Mouse (Mus musculus) lung, embryonic 15.5 days (tissue): ENCODE data around the gene Fez2. TPM values are rescaled to one million over a fixed set of nuclear protein-coding genes. Genes with fewer than 3 reads are reported as not detected.

ENCODE experiments used
- ATAC-seq: fragments of 200-750 bp; cut with Nextera tagmentation; 2 replicates; pipeline ENCODE4 v1.8.0; 2017; ENCODE audit warnings: moderate number of reproducible peaks, borderline replicate concordance; ENCODE audit not compliant: low FRiP score, low TSS enrichment; ENCODE audit errors: extremely low read depth
- H3K27ac ChIP-seq: fragments of 300-500 bp; sonication (generic); 2 replicates; pipeline ENCODE4 v1.5.1; 2015; ENCODE audit warnings: moderate library complexity, mild to moderate bottlenecking, inconsistent platforms
- H3K27me3 ChIP-seq: fragments of 300-500 bp; sonication (generic); 2 replicates; pipeline ENCODE4 v1.6.1; 2015; ENCODE audit warnings: inconsistent platforms
- H3K36me3 ChIP-seq: fragments of 300-500 bp; sonication (generic); 2 replicates; pipeline ENCODE4 v1.6.1; 2015; ENCODE audit warnings: inconsistent platforms
- H3K4me1 ChIP-seq: fragments of 300-500 bp; sonication (generic); 2 replicates; pipeline ENCODE4 v1.6.1; 2015; ENCODE audit warnings: inconsistent platforms
- H3K4me2 ChIP-seq: fragments of 300-500 bp; sonication (generic); 2 replicates; pipeline ENCODE4 v1.6.1; 2015; ENCODE audit warnings: inconsistent platforms, mild to moderate bottlenecking, moderate library complexity
- H3K4me3 ChIP-seq: fragments of 300-500 bp; sonication (generic); 2 replicates; pipeline ENCODE4 v1.5.1; 2015; ENCODE audit warnings: mild to moderate bottlenecking, inconsistent platforms
- H3K9ac ChIP-seq: fragments of 300-500 bp; sonication (generic); 2 replicates; pipeline ENCODE4 v1.6.1; 2015; ENCODE audit warnings: inconsistent platforms
- H3K9me3 ChIP-seq: fragments of 300-500 bp; sonication (generic); 2 replicates; pipeline ENCODE4 v1.6.1; 2016; ENCODE audit warnings: inconsistent platforms
- WGBS: fragments of 180-500 bp; shearing (Covaris S2); methylation state at CpG from one replicate; pipeline ENCODE4 v1.1.7; 2015; 5-methylcytosine and 5-hydroxymethylcytosine counted together
- polyA plus RNA-seq: library from polyadenylated mRNA; unstranded; fragments of >200 nt; fragmentation: Nextera tagmentation; extraction: Ambion mirVana; gene quantifications from 2 replicates; pipeline ENCODE4 v1.2.1, GENCODE M21; 2015

Fez2 gene
- polyA plus RNA-seq, 1 experiment from 2014 or later: 37.8 TPM

DNA sequence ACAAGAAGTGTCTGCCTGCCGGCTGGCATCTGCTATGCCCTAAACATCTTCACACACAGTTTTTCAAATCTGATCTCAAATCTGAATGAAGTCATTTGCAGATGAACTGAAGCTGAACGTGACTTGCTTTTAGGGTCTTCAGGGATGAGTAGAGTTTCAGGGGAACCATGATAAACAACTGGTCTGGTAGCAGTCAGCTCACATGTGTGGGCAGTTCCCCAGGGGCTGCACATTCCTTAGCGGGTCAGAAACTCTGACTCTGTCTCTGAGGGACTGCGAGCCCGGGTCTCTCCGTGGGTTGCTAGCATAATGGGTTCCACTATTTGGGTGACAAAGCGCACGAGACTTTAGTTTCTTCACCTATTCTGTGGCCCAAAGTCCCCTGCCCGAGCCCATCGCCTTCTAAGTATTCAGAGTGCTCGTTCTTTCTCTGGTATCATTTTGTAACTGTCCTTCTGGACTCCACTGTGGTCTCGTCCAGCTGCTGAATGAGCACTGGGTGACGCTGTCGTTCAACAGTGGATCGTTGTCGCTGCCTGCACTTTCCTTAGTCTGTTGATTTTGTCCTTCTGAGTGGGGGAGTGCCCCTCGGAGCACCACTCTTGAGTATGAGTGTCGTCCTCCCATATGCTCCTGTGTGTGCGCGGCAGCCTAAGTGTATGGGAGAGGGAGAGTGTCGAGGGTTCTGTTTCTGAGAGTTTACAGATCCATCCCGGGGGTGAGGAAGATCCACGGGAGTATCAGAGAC is 53.2 kb downstream of the Fez2 start:
- 68% methylated on average over 23 of the region's 23 CpGs for WGBS
- Histone ChIP-seq H3K4me1 (0 out of 2 replicates have a peak, but pooled peaks cover 3% of the 10 kb centered on the region), H3K4me3 (no peak overlapping the region), H3K4me2 (no peak overlapping the region), H3K27me3 (no peaks in the 10 kb centered on the region), H3K9ac (no peak overlapping the region), H3K36me3 (0 out of 2 replicates have a peak, but pooled peaks cover 2% of the 10 kb centered on the region), H3K9me3 (no peaks in the 10 kb centered on the region), H3K27ac (no peak overlapping the region)
- no peak for ATAC-seq

DNA sequence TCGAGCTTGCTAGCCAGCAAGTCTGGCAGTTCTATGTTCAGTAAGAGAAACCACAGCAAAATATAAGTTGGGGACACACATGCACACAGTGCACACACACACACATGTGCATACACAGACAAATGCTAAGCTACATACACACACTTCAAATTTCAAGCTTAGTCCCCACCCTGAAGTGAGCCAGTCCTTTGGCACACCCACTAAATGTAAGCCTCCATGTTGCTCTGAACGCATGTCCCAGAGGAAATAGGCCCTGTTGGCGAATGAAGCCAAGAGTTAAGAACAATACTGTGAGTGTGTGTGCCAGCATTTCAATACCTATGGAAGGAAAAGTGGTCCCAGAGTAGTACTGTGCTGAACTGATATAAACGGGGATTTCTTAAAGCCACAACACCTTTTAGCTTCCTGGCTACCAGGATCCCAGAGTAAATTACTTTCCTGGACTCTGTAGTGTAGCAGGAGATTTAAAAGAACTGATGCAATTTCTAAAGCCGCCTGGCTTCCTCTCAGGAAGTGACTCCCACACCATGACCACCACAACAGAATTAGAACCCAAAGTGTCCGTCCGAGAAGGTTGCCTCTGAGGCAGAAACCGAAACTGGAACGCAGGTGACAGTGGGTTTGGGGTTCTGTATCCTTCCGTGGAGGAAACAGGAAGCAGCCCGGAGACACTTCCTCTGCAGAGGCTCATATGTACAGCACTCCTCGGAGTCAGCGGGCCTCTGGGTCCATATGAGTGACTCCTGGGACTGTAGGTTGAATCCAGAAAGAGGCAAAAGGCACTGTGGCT is 55.8 kb downstream of the Fez2 start:
- H3K27me3 ChIP-seq: no peaks in the 10 kb centered on the region
- H3K4me1 ChIP-seq: 0 out of 2 replicates have a peak, but pooled peaks cover 3% of the 10 kb centered on the region
- no peak for ATAC-seq
- no peaks in the 10 kb centered on the region for H3K9me3 ChIP-seq
- H3K4me3 ChIP-seq: no peak overlapping the region
- no peak overlapping the region for H3K9ac ChIP-seq
- H3K27ac ChIP-seq: peak overlapping the region; percentile 9; the same call in 1 of the 2 replicates
- peak overlapping the region; percentile 31; the same call in 1 of the 2 replicates for H3K4me2 ChIP-seq
- 70% methylated on average over 13 of the region's 13 CpGs for WGBS
- H3K36me3 ChIP-seq: no peaks in the 10 kb centered on the region

DNA sequence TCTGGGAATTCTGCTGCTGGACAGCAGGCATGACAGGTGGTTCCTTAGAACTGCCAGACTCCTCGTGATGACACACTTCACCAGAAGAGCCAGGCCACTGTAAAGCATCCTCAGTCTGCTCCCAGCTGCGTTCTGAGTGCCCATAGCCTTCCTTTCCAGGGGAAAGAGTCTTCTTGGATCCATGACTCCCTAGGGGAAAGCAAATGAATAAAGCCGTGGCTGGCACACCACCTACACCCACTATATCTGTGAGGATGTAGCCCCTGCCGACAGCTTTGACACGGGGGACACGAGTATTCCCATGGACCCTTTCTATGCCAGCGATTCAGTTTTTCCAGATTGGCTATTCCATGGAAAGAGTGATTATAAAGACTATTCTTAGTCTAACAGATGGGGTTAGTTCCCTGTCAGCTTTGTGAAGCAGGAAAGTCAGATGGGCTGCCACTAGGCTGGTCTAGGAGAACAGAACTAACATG is 59.7 kb downstream of the Fez2 start:
- Histone ChIP-seq H3K36me3 (no peaks in the 10 kb centered on the region), H3K4me3 (no peak overlapping the region), H3K4me1 (no peaks in the 10 kb centered on the region), H3K27me3 (no peaks in the 10 kb centered on the region), H3K9ac (no peak overlapping the region), H3K4me2 (no peak overlapping the region), H3K27ac (no peak overlapping the region), H3K9me3 (no peaks in the 10 kb centered on the region)
- ATAC-seq: no peak
- 66% methylated on average over 7 of the region's 7 CpGs for WGBS

GRCm38 (mm10) chr17:78357753-78358152 is 60.2 kb downstream of the Fez2 start:
- Histone ChIP-seq H3K4me2 (no peak overlapping the region), H3K4me1 (no peaks in the 10 kb centered on the region), H3K36me3 (no peaks in the 10 kb centered on the region), H3K27ac (no peak overlapping the region), H3K4me3 (no peak overlapping the region), H3K9me3 (no peaks in the 10 kb centered on the region), H3K9ac (no peak overlapping the region), H3K27me3 (no peaks in the 10 kb centered on the region)
- ATAC-seq: no peak
- WGBS: 73% methylated on average over 4 of the region's 4 CpGs

GRCm38 (mm10) chr17:78355611-78356010 is 62.3 kb downstream of the Fez2 start:
- Histone ChIP-seq H3K9ac (no peak overlapping the region), H3K4me3 (no peak overlapping the region), H3K4me1 (peaks cover 2% of the 10 kb centered on the region; the same call in 1 of the 2 replicates), H3K27ac (no peak overlapping the region), H3K27me3 (no peaks in the 10 kb centered on the region), H3K9me3 (no peaks in the 10 kb centered on the region), H3K4me2 (no peak overlapping the region), H3K36me3 (no peaks in the 10 kb centered on the region)
- 82% methylated on average over 8 of the region's 8 CpGs for whole genome bisulfite sequencing
- no peak for ATAC-seq

DNA sequence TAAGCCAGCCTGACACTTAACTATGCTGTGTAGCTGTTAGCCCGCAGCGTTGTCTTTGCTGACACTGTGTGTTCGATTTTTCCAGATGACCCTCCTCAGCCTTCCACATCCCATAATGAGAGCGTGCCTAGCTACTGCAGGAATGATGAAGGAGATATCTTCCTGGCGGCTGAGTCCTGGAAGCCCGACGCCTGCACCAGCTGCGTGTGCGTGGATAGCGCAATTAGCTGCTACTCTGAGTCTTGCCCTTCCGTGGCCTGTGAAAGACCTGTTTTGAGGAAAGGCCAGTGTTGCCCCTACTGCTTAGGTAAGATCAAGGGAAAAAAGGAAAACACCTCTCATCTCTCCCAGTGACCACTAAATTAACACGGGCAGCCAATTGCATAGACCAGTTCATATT is 63.1 kb downstream of the Fez2 start:
- Histone ChIP-seq H3K27me3 (no peaks in the 10 kb centered on the region), H3K9me3 (no peaks in the 10 kb centered on the region), H3K36me3 (no peaks in the 10 kb centered on the region), H3K4me3 (no peak overlapping the region), H3K27ac (no peak overlapping the region), H3K4me1 (peaks cover 5% of the 10 kb centered on the region; the same call in 1 of the 2 replicates), H3K4me2 (no peak overlapping the region), H3K9ac (no peak overlapping the region)
- 79% methylated on average over 12 of the region's 12 CpGs for WGBS
- ATAC-seq: no peak

GRCm38 (mm10) chr17:78354411-78354810 is 63.5 kb downstream of the Fez2 start:
- H3K9me3 ChIP-seq: no peaks in the 10 kb centered on the region
- no peak overlapping the region for H3K4me2 ChIP-seq
- H3K9ac ChIP-seq: no peak overlapping the region
- H3K27me3 ChIP-seq: no peaks in the 10 kb centered on the region
- H3K4me1 ChIP-seq: peaks cover 5% of the 10 kb centered on the region; the same call in 1 of the 2 replicates
- ATAC-seq: no peak
- H3K4me3 ChIP-seq: no peak overlapping the region
- H3K27ac ChIP-seq: no peak overlapping the region
- WGBS: 60% methylated on average over 2 of the region's 2 CpGs
- no peaks in the 10 kb centered on the region for H3K36me3 ChIP-seq

GRCm38 (mm10) chr17:78352500-78352855 is 65.5 kb downstream of the Fez2 start:
- Histone ChIP-seq H3K4me3 (no peak overlapping the region), H3K9ac (no peak overlapping the region), H3K27ac (no peak overlapping the region), H3K27me3 (no peaks in the 10 kb centered on the region), H3K9me3 (no peaks in the 10 kb centered on the region), H3K4me1 (peaks cover 5% of the 10 kb centered on the region; the same call in 1 of the 2 replicates), H3K36me3 (no peaks in the 10 kb centered on the region), H3K4me2 (no peak overlapping the region)
- 83% methylated on average over 3 of the region's 3 CpGs for WGBS
- no peak for ATAC-seq

- ATAC-seq: no peak
- Histone ChIP-seq H3K9me3 (no peaks in the 10 kb centered on the region), H3K27me3 (no peaks in the 10 kb centered on the region), H3K9ac (no peak overlapping the region), H3K4me2 (no peak overlapping the region), H3K4me3 (no peak overlapping the region), H3K27ac (no peak overlapping the region), H3K4me1 (peaks cover 5% of the 10 kb centered on the region; the same call in 1 of the 2 replicates), H3K36me3 (no peaks in the 10 kb centered on the region)
- WGBS: 55% methylated on average over 12 of the region's 12 CpGs
These were observed 66.1 kb downstream of the Fez2 start for GRCm38 (mm10) chr17:78351676-78352499.

DNA sequence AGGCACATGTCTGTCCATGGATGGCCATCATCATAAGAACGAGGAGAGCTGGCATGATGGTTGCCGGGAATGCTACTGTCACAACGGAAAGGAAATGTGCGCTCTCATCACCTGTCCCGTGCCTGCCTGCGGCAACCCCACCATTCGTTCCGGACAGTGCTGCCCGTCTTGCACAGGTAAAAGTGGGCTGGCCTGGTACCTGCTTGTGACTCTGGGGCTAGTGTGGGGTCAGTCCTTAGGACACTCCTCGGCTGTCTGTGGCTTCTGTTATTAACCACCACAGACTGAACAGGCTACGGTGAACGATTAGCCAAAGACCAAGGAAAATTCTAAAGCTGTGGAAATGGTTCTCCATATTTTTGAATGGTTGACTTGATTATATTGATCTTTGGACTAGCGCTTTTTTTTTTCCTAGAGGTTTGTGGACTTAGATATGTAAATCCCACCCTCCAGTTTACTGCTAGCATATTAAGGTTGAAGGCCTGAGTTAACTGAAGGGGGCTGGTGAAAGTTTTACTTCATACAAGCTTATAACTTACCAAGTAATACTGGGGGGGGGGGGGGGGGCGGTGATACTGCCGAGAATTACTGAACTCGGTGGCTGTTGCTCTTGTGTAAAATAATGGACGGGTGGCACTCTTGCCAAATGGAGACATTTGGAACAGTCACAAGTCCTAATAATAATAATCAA is 70.7 kb downstream of the Fez2 start:
- peaks cover 5% of the 10 kb centered on the region; the same call in 1 of the 2 replicates for H3K4me1 ChIP-seq

GRCm38 (mm10) chr17:78343688-78344087 is 74.3 kb downstream of the Fez2 start:
- ATAC-seq: no peak
- 80% methylated on average over 3 of the region's 3 CpGs for WGBS
- Histone ChIP-seq H3K4me3 (no peak overlapping the region), H3K27ac (no peak overlapping the region), H3K9ac (no peak overlapping the region), H3K4me2 (no peak overlapping the region), H3K9me3 (no peaks in the 10 kb centered on the region), H3K36me3 (no peaks in the 10 kb centered on the region), H3K4me1 (no peaks in the 10 kb centered on the region), H3K27me3 (peaks cover 12% of the 10 kb centered on the region; the same call in 1 of the 2 replicates)

More for the DNA sequence above, 70.7 kb downstream of the Fez2 start:
- Histone ChIP-seq H3K27me3 (0 out of 2 replicates have a peak, but pooled peaks cover 3% of the 10 kb centered on the region), H3K27ac (no peak overlapping the region), H3K4me3 (no peak overlapping the region), H3K4me2 (no peak overlapping the region), H3K36me3 (no peaks in the 10 kb centered on the region), H3K9me3 (no peaks in the 10 kb centered on the region), H3K9ac (no peak overlapping the region)
- no peak for ATAC-seq
- 90% methylated on average over 17 of the region's 17 CpGs for WGBS
